Mouse (Mus musculus): ENCODE data around the gene Stard3. TPM values are rescaled to one million over a fixed set of nuclear protein-coding genes. Genes with fewer than 3 reads are reported as not detected.

Stard3 gene
- 10 to 100 TPM; 12.0 to 18.2 (median 13.9) TPM for total RNA-seq (2022)

- peak; percentile 81 to 84 for DNase-seq (ENCODE audit: low spot score in 2 of 2)
Measured at GRCm38 (mm10) chr11:98358161-98359083, at the start of gene Stard3. Stard3 (plus strand) TSS chr11:98358368.

DNA sequence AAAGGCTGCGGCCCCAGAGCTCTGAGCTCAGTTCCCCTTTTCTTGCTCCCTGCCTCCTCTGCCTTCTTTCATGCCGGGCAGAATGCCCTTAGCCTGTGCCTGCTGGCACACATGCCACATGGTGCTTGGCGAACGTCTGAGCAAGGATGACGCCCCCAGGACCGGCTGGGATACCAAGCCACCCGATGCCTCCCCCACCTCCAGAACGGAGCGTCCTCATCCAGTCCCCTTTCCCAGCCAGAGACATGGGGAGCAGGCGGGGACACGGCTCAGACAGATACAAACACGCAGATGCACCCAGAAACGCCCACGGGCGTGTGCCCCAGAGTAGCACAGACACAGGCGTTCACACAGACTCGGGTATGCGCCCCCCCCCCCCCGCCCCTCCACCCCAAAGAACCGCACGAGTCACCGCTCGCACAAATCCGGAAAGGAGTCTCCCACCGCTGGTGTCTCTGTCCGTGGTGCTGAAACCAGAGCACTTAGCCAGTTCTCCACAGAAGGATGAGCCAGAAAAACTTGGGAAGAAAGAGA, 44.3 kb upstream of the Stard3 start:
- DNase-seq (ENCODE audit: low spot score in 2 of 2): no peak

DNA sequence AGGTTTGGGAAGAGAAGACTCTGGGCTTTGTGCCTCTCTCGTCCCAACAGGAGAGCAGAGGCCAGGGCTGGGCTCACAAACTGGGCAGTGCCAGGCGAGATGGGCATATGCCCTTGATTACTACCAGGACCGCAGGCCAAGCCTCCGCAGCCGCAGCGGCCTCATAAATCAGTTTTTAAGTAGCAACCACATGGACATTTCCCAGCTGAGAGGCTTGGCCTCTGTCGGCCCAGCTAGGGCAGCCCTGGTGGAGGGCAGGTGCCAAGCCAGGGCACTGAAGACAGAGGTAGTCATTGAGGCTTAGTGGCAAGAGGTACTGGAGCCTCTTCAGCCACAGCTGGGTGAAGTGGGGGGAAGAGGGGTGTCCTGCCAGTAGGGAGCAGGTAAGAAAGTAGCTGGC, 40.7 kb upstream of the Stard3 start:
- no peak for DNase-seq (ENCODE audit: low spot score in 2 of 2)

DNA sequence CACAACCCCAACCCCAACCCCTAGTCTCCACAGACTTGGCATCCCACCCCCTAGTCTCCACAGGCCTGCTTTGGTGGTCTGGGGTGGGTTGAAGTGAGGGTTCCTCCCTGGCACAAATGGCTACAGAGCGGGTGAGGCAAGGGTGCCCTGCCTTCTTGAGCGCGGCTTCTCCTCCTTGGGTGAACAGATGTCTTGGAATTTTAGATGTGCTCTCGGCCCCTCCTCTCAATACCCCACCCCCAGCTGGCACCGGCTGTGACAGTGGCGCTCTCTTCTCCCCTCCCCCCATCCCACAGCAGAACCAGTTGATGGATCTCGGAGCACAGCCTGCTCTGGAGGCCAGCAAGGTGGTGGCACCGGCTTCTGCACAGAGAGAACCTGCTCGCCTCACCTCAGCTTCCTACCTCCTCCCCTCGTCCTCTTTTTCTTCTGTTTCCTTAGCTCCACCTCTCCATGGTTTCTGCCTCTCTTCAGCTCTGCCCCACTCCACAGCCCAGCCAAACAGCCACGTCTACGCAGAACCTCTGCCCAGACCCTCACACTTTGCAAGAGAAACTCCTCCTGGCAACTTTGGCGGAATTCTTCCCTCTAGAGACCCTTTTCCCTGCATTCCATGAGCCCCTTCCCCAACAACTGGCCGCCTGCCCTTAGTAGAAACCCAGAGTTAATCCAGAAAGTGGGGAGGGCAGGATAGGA, 39.6 kb upstream of the Stard3 start:
- DNase-seq (ENCODE audit: low spot score in 2 of 2): no peak

DNA sequence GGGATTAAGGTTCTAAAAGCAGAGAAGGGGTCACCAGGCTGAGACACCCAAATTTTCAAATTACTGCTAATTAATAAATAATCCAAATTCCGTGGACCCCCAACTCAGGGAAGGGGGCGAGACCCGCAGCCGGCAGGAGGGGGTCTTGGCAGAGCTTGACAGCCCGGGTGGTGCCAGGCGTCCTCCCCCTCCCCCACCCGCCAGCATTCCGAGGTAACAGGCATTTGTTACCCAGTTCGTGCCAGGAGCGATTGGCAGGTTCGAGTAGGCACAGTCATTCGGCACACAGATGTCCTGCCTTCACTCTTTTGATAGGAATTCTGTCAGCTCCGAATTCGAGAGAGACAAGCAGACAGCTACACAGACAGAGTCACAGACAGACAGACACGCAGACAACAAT, 39.0 kb upstream of the Stard3 start:
- DNase-seq (ENCODE audit: low spot score in 2 of 2): no peak

GRCm38 (mm10) chr11:98319544-98319943, 38.6 kb upstream of the Stard3 start:
- no peak for DNase-seq (ENCODE audit: low spot score in 2 of 2)

DNA sequence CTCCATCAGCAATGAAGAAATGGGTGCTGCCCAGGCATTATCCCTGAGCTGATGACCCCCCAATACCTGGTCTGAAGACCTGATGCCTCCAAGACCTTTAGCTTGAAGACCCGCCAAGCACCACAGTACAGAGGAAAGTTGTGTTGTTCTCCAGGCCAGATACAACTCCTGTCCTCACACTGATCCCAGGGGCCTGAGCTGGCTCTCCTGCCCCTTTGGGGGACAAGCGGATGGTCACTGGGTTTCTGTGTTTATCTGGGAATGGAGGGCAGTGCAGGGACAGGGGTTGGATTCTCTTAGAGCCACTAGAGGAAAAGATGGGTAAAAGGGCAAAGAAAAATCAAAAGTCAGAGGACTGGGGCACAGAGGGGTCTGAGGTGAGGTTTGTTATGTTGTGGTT, 38.2 kb upstream of the Stard3 start:
- DNase-seq (ENCODE audit: low spot score in 2 of 2): no peak

DNA sequence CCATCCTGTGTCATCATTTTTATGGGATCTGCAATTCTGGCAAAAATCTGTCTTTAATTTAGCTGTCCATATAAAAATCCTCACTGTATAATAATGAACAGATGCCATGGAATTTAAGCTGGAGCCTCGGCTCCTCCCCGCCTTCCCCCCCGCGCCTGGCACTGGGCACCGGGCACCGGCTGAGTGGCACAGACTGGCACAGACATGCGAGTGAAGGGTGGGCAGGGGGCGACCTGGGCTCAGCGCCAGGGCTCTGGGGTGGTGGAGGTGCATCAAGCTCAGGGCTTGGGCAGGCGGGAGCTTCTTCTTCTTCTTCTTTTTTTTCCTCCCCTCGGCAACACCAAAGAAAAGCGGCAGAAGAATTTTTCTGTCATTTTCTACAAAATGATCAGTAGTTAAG, 37.8 kb upstream of the Stard3 start:
- DNase-seq (ENCODE audit: low spot score in 2 of 2): no peak

DNA sequence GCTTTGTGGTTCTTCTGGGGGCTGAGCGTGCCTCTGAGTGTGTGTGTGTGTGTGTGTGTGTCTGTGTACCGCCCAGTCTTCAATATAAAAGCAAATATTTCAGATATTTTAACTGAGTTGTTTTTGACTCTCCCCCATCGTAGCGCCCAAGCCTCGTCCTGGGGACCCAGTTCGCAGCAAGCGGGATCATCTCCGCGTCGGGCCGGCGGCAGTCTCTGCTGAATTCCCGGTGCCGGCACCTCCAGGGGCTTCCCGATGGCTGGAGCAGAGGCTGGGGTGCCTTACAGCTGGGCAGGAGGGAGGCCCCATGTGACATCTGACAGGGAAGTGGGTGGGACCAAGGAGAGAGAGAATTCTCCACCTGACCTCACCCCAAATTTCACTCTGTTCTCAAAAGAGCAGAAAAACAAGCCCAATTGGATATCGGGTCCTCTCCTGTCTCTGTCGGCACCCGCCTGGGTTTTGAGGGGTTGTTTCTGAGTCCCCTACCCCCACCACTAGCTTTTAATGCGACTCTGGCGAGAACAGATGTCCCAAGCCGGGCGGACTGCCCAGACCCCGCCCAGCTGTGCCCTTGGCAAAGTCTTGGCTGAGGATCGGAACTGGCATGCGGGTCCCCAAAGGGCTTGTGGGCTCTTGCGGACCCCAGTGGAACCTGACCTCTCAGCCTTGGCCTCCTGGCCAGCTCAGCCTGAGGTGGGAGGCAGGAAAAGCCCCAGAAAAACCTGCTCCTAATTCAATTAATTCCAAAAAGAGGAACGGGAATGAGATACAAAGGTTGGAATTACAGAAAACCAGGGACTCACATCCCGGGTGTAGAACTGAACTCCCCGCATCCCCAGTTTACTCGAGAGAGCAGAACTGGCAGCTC, 37.1 kb upstream of the Stard3 start:
- DNase-seq (ENCODE audit: low spot score in 2 of 2): no peak

GRCm38 (mm10) chr11:98321677-98322003, 36.5 kb upstream of the Stard3 start:
- DNase-seq (ENCODE audit: low spot score in 2 of 2): no peak

DNA sequence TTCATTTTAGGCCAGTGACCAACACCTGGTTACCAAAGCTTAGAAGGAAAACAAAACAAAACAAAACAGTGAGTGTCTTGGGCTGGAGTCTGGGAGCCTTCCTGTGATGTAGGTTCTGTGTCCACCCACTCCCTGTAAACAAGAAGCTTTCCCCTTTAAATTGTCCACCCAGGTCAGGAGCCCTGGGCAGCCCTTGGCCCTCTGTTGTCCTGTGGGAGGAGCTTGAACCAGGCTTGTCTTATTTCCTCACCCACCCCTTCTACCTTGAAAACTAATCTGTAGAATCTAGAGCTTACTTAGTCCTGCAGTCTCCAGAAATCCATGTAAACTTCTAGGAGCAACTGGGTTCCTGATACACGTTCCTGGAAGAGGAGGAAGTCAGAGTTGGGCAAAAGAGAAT, 36.0 kb upstream of the Stard3 start:
- no peak for DNase-seq (ENCODE audit: low spot score in 2 of 2)

DNA sequence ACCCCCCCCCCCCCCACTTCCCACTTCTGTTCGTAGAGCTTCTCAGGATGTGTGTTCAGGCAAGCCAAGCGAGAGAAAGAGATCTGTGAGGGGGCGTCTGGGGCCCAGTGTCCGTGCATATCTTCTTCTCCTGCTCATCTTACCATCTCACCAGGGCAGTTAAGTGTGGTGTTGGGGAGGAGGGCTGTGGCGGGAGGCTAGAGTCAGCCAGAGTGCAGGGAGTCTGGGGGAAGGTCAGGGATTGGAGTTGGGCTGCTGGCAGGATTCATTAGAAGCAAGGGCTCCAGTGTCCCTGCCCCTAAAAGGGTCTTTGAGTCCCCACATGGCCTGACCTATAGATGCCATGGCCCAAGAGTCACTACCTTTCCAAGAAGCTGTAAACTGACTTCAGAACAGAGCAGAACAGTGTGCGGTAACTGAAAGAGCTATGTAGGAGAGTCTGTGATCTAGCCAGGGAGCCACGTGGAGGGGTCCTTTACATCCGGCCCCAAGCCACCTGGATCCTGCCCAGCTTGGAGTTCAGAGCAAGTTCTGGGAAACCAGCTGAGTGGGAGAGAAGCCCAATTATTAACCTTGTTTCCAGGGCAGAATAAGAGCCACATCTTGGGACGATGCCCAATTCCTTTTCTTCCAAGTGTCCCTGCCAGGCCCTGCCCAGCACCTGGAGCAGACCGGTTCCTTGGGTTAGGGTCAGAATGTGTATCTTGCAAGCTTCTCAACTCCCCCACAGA, 34.9 kb upstream of the Stard3 start:
- DNase-seq (ENCODE audit: low spot score in 2 of 2): no peak

DNA sequence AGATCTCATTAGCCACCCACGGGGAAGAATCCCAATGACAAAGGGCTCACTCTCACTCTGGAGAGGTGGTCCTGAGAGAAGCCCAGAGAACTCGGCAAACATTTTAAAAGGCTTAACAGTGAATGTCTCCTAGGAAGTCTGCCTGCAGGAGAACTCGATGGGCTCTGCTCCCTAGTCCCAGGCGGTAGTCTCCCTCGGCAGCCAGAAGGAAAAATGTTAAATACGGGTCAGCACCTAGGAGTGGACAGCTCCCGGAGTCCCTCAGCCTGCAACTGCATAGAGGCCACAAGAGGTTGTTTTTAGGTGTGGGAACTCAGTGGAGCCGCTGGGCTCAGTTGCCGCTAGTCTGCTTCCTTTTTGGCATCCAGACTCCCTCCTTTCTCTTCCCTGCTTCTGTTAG, 34.2 kb upstream of the Stard3 start:
- no peak for DNase-seq (ENCODE audit: low spot score in 2 of 2)

DNA sequence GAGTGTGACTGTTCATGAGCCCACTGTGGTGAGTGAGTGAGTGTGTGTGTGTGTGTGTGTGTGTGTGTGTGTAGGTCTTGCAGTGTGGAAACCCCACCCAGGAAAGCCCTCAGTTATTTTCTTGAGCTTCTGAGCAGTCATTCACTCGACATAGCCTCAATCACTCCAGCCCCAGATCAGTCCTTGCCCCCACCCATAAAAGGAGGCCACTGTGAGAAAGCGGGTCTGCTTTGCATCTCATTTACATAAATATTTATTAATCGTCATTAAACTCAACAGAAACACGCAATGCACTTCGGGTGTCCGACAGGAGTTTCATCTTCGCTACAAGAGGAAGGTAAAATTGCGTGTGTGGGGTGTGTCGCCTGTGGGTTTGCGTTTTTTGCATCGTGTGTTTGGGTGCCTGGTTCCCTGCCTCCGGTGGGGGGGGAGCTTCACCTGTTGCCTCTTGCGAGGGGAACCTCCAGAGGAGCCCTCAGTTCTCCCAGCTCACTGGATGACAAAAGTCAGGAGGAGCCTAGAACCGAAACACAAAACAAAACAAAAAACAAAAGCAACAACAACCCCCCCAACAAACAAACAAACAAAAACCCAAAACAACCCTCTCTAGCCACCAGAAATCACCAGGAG, 32.9 kb upstream of the Stard3 start:
- DNase-seq (ENCODE audit: low spot score in 2 of 2): no peak

DNA sequence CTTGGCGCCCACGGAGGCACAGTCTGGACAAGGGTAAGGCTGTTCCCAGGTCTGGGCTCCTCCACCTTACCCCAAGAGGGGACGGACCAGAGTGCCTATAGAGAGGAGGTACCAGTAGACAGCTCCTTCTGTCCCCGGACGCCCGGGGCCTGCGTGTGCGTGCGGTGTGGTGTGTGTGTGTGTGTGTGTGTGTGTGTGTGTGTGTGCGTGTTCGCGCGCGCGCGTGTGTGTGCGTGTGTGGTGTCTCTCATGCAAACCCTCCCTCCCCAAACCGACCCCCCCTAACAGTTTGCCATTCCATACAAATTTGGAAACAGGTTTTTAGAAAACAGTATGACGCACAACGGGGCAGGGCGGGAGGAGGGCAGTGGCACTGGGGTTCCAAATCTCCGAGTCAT, 32.3 kb upstream of the Stard3 start:
- DNase-seq (ENCODE audit: low spot score in 2 of 2): no peak

- DNase-seq (ENCODE audit: low spot score in 2 of 2): no peak
Measured at GRCm38 (mm10) chr11:98326741-98327135, 31.4 kb upstream of the Stard3 start.

DNA sequence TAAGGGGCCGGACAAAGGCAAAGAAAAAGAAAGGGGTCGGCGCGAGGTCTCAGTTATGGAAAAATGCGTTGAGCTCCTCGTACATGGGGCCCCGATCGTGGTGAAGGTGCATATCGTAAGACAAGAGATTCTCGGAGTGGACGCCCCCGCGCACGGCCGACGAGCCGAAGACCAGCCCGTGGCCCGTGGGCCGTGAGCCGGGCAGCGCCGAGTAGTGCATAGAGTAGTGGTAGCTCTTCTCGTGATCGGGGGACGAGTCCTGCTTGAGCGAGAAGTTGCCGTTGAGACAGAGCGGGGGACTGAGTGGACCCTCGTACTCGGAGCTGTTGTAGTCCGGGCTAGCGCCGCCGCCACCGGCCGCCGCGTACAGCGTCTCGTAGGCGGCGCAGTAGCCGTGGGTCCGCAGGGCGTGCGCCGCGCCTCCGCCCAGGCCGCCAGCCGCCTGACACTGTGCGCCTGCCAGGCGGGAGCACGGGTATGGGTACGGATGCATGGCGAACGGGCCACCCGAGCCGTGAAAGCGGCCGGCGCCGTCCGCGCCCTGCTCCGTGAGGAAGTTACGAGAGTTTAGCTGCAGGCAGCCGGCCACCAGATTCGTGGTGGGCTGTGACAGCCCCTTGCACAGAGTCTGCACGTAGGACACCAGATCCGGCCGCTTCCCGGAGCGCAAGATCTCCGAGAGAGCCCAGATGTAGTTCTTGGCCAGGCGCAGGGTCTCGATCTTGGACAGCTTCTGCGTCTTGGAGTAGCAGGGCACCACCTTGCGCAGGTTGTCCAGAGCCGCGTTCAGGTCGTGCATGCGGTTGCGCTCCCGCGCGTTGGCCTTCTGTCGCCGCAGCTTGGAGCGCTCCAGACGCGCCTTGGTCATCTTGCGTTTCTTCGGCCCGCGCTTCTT, 30.8 kb upstream of the Stard3 start:
- no peak for DNase-seq (ENCODE audit: low spot score in 2 of 2)

DNA sequence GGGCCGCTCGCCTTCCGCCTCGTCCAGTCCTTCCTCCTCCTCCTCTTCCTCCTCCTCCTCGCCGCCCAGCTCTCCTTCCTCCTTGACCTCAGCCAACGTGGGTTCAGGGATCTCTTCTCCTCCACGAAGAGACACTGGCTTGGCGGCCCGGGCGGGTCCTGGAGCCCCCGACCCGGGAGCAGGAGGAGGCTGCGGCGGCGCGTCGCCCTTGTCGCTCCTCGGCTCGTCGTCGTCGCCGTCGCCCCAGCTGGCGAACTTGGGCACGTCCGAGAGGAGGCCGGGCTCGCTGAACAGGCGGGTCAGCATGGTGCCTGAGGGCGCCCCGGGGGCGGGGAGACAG, 30.2 kb upstream of the Stard3 start:
- DNase-seq (ENCODE audit: low spot score in 2 of 2): no peak

- DNase-seq (ENCODE audit: low spot score in 2 of 2): no peak
Measured at GRCm38 (mm10) chr11:98328371-98329069, 29.6 kb upstream of the Stard3 start.
